Mouse (Mus musculus) v-Abl transformed pro-B cells (cell line): ENCODE measurements around the gene Accsl.

Source experiments
- in situ Hi-C, 2 experiments: fragments of 400-800 bp; cut with MboI; formaldehyde crosslinking; loops; one replicate each; pipeline ENCODE4 v1.15.1; 2025; ENCODE audit not compliant: unreplicated experiment in 2 of 2

Gene Accsl

GRCm38 (mm10) chr2:93880450-93880849 lies 11.5 kb upstream of the Accsl start:
- in situ Hi-C loops: loop anchor here in 1 of 2 experiments (5.0 to 25.0 kb wide), 2 partner anchors 112 to 407 kb away; no protein-coding TSS in a partner anchor

DNA sequence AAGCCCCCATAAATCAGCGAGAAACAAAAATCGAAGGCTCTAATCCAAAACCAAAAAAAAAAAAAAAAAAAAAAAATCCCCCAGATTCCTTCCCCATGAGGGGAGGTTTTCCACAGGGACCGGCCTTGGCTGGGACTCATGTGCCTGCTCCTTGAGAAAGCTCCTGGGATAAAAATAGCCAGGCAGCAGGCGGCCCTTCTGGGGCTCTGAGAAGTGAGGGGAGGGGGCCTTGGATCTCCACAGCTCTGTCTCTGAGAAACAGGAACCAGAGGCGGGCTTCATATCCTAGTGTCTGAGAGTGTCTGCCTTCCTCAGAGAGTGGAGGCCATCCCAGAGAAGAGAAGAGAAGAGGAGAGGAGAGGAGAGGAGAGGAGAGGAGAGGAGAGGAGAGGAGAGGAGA lies 8.0 kb upstream of the Accsl start:
- in situ Hi-C loops: loop anchor here in 1 of 2 experiments (25.0 kb wide), 1 partner anchor 410 kb away; no protein-coding TSS in a partner anchor

DNA sequence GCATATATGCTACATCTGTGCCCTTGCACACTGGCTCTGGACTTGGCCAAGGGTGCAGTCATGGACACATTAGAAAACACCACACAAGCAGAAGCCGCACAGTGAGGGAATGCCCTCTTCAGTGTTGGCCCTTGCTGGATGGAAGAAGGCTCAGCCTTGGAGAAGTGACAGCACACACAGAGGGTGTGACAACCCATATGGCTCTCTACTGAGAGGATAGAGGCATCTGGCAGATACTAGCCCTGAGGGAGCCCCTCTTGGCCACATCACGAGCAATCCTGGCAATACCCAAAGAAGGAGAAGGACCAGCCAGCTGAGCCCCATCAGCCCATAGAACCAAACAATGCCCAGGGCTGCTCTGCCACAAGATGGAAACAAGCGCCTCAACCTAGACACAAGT lies 5.6 kb upstream of the Accsl start:
- in situ Hi-C loops: loop anchor here (25.0 kb wide), 1 partner anchor 413 kb away; no protein-coding TSS in a partner anchor

DNA sequence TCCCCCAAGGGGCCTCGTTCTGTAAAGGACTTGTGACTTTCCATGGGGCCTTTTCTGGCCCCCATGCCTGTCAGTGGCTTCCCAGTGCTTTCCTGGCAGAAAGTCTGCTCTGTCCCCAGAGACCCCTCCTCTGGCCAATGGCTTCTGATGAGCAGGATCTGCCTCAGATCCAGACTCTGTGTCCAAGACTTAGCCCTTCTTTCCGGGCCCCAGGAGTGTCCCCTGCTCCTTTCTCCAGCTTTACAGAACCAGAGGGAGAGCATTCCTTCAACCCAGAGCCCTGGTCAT lies 5.2 kb upstream of the Accsl start:
- in situ Hi-C loops: loop anchor here in 1 of 2 experiments (25.0 kb wide), 1 partner anchor 413 kb away; no protein-coding TSS in a partner anchor

GRCm38 (mm10) chr2:93873449-93874226 lies 4.7 kb upstream of the Accsl start:
- in situ Hi-C loops: loop anchor here in 1 of 2 experiments (25.0 kb wide), 1 partner anchor 414 kb away; no protein-coding TSS in a partner anchor

GRCm38 (mm10) chr2:93872257-93872656 lies 3.3 kb upstream of the Accsl start:
- in situ Hi-C loops: loop anchor here in 1 of 2 experiments (25.0 kb wide), 1 partner anchor 415 kb away; no protein-coding TSS in a partner anchor

GRCm38 (mm10) chr2:93871411-93871925 lies 2.5 kb upstream of the Accsl start:
- in situ Hi-C loops: loop anchor here in 1 of 2 experiments (25.0 kb wide), 1 partner anchor 416 kb away; no protein-coding TSS in a partner anchor

- in situ Hi-C loops: loop anchor here in 1 of 2 experiments (25.0 kb wide), 1 partner anchor 416 kb away; no protein-coding TSS in a partner anchor
These were observed 1.9 kb upstream of the Accsl start for GRCm38 (mm10) chr2:93870842-93871241.

DNA sequence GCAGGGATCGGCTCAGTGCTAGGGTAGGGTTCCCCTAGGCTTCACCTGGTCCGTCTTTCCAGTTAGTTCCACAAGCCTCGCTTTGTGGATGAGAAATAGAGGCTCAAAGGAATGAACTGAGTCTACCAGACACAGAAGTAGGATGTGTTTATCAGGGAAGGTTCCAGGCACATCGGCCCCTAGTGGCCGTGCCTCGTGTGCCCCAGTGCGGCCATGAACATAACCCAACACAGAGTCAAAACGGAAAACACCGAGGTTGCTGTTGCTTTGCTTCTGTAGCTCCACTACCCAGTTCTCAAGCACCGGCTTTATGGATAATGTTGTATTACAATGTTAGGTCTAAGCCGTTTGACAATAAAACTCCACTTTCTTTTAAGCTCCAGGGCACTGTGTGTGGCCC lies 391 bp downstream of the Accsl start:
- in situ Hi-C loops: loop anchor here in 1 of 2 experiments (25.0 kb wide), 1 partner anchor 419 kb away; no protein-coding TSS in a partner anchor

- in situ Hi-C loops: loop anchor here in 1 of 2 experiments (25.0 kb wide), 1 partner anchor 424 kb away; no protein-coding TSS in a partner anchor
These were observed 5.7 kb downstream of the Accsl start for GRCm38 (mm10) chr2:93863229-93863628.

GRCm38 (mm10) chr2:93858845-93859244 lies 10.1 kb downstream of the Accsl start:
- in situ Hi-C loops: loop anchor here in 1 of 2 experiments (10.0 to 25.0 kb wide), 2 partner anchors 428 to 556 kb away; no protein-coding TSS in a partner anchor

DNA sequence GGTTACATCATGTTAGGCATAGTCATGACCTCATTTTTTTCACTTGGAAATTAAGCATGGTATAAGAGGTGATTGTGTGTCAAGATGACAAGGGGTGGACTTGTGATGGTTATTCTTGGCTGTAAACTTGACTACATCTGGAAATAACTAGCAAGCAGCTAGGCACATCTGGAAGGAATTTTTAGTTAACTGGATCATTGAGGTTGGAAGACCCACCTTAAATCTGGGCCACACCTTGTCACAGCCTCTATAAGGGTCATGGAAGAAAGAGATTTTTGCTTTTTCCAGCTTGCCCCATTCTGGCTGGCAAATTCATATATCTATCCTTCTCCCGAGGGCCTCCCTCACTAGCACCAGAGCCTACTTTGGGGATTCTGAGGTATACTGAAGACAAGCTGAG lies 17.7 kb downstream of the Accsl start:
- in situ Hi-C loops: loop anchor here in 1 of 2 experiments (10.0 to 25.0 kb wide), 2 partner anchors 436 to 563 kb away; no protein-coding TSS in a partner anchor

- in situ Hi-C loops: loop anchor here in 1 of 2 experiments (10.0 to 25.0 kb wide), 2 partner anchors 437 to 564 kb away; no protein-coding TSS in a partner anchor
These were observed 18.5 kb downstream of the Accsl start for GRCm38 (mm10) chr2:93850317-93850944.

GRCm38 (mm10) chr2:93849505-93850089 lies 19.4 kb downstream of the Accsl start, which contains the start of gene Accs:
TSS of gene Accs (minus strand) at chr2:93849943.
- in situ Hi-C loops: loop anchor here in 1 of 2 experiments (10.0 to 25.0 kb wide), 2 partner anchors 438 to 565 kb away; no protein-coding TSS in a partner anchor

DNA sequence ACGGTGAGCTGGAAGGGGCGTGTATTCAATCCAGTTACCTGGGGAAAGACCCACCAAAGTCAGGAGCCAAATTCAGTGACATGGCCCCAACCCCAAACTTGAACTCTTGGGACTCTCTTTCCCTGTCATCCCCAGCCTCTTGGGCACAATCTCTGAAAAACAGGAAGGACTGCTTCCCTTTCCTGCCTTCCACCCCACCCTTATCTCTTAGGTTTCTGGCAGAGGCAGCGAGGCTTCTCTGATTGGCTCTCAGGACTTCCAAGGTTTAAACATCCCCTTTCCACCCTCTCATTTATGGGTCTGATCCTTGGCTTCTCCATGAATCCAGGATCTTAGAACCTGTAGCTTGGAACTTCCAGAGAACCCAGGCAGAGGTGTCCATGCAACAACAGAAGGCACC lies 27.6 kb downstream of the Accsl start:
- in situ Hi-C loops: no loop called here

- in situ Hi-C loops: no loop called here
These were observed 28.8 kb downstream of the Accsl start for GRCm38 (mm10) chr2:93840109-93840508.

DNA sequence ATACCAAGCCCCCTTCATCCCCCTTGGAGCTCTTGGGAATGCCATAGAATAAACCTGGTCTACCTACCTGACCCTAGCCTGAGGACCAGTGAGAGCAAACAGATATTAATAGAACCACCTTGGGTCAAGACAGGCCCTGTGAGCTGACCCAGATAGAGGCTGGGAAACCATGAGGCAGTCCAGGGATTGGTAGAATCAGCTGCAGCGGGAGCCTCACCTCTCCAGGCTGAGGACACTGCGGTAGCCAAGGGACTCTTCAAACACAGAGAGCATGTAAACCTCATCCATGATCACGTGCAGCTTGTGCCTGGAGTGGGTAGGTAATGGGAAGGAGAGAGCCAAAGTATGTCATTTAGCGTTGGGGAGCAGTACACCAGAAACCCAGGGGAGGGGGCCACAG lies 30.0 kb downstream of the Accsl start:
- in situ Hi-C loops: no loop called here

DNA sequence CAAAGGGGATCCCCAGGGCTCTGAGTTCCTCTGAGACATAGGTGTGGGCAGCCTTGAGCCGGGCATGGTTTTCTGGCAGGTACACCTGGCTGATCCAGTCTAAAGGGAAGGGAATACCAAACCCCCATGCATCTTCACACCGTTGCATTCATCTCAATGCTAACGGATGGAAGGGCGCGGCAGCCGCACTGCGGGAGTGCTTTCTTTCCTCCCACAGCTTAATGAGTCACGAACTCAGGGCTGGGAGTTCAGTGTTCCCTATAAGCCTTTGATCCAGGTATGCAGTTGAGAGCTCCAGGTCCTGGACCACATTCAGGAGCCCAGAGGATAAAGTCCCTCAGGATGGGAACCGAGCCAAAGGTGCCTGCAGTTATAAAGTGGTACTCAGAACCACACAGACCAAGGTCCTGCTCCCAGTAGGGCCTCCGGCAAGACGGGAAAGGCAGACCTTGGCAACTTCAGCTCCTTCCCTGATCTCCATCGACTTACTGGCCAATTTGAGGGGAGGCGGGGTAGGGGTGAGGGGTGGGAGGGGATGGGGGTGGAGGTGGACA lies 32.6 kb downstream of the Accsl start:
- in situ Hi-C loops: no loop called here

DNA sequence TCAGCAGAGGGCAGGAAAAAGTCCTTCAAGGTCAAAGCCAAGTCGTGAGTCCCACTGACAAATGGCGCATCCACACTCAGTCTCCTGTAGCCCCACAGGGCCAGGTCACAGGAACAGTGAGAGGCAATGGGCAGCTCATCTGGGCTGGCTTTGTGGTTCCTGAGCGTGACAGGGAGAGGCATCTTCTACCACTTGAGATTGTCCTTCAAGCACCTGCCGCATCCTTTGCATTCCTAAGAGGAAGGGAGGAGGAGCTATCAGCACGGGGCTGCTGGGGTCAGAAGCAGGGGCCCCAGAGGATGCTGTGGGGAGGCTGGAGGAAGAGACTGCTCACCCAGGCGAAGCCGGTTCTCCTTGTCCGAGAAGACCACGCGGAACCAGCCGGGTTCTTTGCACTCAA lies 33.4 kb downstream of the Accsl start:
- in situ Hi-C loops: no loop called here

DNA sequence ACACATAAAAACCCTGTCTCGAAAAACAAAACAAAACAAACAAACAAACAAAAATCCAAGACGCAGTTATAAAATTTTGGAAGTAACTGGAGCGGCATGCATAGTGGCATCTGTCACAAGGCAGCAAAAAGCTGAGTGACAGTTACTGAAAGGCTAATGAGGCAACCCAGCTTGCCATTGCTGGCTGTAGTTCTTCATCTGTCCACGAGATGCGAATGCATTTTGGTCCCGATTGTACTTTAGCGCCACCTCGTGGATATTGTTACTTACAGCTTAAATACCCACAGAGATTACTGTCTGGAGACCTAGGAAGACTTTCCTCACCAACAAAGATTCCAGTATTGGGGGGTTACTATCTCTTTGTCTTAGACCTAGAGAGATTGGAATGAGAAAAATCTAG lies 45.4 kb downstream of the Accsl start:
- in situ Hi-C loops: loop anchor here in 1 of 2 experiments (25.0 kb wide), 2 partner anchors 761 to 911 kb away; partner anchors contain the start of gene Syt13
